Mouse (Mus musculus): ENCODE measurements at regions not wholly inside any gene's neighbourhood (a gene's known extent, or its start where the extent isn't known, plus 50 kb on each side); places are given as distances from the start of the nearest gene placed in this dataset.

DNA sequence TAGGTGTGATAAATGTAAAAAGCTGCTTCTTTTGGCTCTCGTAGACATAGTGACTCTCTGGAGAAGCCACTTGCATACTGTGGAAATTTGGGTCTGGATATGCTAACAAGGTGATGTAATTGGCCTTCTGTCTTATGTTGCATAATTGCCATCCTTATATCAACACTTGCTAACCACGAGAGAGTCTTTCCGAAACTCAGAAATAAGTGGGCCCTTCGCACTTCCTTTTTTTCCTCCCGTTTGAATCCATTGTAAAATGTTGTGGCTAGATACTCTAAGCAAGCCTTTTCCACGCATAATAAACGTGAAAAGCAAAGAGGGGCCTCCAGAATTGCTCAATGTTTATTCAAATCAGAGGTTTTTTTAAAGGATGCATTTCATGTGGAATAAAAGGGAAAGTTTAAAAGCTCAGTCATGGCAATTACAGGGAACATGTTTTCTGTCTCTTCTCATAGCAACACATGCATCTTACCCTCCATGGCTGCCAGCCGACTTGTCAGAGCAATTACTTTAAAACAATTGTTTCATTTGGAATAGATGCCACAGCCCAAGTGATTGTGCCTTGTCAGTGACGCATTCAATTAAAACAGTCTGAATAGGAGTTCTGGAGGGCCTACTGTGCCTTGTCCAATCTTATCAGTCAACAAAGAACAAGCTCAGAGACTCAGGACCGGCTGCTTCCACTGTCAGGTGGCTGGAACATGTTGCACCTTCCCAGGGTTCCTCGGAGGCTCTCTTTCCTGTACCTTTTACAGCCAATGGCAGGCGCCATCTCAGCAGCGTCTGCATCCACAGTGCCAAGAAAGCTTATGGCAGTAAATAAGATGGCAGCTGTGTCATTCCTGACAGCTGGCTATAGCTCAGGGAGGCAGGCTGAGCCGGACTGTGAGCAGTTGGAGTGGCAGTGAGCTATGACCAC is 680.7 kb downstream of the Stpg2 start:
- in situ Hi-C loops (cut with MboI; ENCODE audit: unreplicated experiment in 2 of 2), result no loop called here

GRCm38 (mm10) chr3:139887265-139887664 is 681.8 kb downstream of the Stpg2 start:
- in situ Hi-C loops (cut with MboI; ENCODE audit: unreplicated experiment in 2 of 2), result no loop called here

- in situ Hi-C loops (cut with MboI; ENCODE audit: unreplicated experiment in 2 of 2), result no loop called here
Measured at GRCm38 (mm10) chr3:139888537-139888936, 683.0 kb downstream of the Stpg2 start.

- in situ Hi-C loops (cut with MboI; ENCODE audit: unreplicated experiment in 2 of 2), result no loop called here
Measured at GRCm38 (mm10) chr3:139890186-139890585, 684.7 kb downstream of the Stpg2 start.

GRCm38 (mm10) chr3:139897894-139898293 is 692.4 kb downstream of the Stpg2 start:
- in situ Hi-C loops (cut with MboI; ENCODE audit: unreplicated experiment in 2 of 2), result no loop called here

GRCm38 (mm10) chr3:139899213-139899612 is 693.7 kb downstream of the Stpg2 start:
- in situ Hi-C loops (cut with MboI; ENCODE audit: unreplicated experiment in 2 of 2), result no loop called here

GRCm38 (mm10) chr3:139913639-139914330 is 708.3 kb downstream of the Stpg2 start:
- in situ Hi-C loops (cut with MboI; ENCODE audit: unreplicated experiment in 2 of 2), result loop anchor here in 1 of 2 experiments (25.0 kb wide), 1 partner anchor 626 kb away; no protein-coding TSS in a partner anchor

GRCm38 (mm10) chr3:139922267-139922666 is 716.8 kb downstream of the Stpg2 start:
- in situ Hi-C loops (cut with MboI; ENCODE audit: unreplicated experiment in 2 of 2), result loop anchor here in 1 of 2 experiments (25.0 kb wide), 1 partner anchor 635 kb away; no protein-coding TSS in a partner anchor

DNA sequence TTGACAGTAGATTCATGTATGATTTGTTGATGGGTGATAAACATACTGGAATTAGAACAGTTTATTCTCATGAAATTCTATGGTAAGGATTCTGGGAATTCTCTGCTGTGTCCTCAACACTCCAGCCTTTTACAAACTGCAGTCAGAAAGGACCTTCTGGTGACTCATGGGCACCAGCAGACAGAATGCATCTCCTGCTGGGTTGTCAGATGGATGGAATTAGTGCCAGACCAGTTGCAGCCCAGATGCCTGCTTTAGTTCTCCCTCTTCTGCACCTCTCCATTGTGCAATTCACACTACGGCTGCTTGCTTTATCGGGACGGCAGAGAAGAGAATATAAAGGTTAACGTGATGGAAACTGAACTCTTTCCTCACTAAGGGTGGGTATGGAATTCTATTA is 727.5 kb downstream of the Stpg2 start:
- in situ Hi-C loops (cut with MboI; ENCODE audit: unreplicated experiment in 2 of 2), result no loop called here

DNA sequence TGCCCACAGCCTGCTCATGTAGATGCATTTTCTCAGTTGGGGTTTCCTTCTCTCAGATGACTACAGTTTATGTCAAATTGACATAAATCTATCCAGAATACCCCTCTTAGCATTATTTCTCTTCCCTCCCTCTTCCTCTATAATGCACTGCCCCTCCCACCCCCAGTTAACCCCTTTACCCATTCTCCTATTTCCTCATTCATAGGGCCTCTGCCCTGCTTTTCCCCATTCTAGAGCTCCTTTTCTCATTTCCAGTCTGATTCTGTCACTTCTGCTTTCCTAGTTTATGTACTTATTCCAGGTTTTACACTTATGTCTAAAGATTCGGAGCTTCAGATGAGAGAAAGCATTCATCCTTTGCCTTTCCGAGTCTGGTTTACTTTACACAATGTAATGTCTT is 740.7 kb downstream of the Stpg2 start:
- in situ Hi-C loops (cut with MboI; ENCODE audit: unreplicated experiment in 2 of 2), result no loop called here

DNA sequence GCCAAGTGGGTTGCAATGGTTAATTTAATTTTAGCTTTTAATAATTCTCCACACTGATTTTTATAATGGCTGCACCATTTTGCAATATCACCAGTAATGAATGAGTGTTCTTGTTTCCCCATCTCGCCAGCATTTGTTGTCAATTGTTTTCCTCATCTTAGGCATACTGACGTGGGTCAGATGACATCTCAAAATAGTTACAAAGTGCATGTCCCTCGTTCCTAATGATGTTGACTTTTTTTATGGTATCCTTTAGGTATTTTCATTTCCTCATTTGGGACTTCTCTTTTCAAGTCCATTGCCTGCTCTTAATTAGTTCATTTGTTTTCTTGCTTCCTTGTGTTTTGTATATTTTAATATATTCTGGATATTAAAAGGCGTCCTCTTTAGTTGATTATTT is 741.8 kb downstream of the Stpg2 start:
- in situ Hi-C loops (cut with MboI; ENCODE audit: unreplicated experiment in 2 of 2), result no loop called here

GRCm38 (mm10) chr3:139949096-139949495 is 743.6 kb downstream of the Stpg2 start:
- in situ Hi-C loops (cut with MboI; ENCODE audit: unreplicated experiment in 2 of 2), result no loop called here

- in situ Hi-C loops (cut with MboI; ENCODE audit: unreplicated experiment in 2 of 2), result no loop called here
Measured at GRCm38 (mm10) chr3:139950016-139950705, 744.7 kb downstream of the Stpg2 start.

DNA sequence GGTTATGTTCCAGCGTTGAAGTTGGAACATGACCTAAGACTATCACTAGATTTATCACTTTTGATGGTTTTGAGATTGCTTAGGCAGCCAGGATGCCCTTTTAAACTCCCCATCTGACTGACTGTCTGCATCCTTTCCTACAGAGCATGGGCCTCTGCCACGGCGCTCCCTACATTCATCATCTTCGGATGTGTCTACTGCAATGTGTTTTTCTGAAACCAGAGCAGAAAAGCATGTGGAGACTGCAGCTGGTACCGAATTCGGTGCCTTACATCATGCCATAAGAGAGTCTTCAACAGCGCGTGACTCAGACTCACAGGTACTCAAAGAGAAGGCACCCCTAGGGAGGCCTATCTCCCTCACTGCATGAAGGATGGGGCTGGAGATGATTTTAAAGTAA is 746.0 kb downstream of the Stpg2 start:
- in situ Hi-C loops (cut with MboI; ENCODE audit: unreplicated experiment in 2 of 2), result no loop called here

DNA sequence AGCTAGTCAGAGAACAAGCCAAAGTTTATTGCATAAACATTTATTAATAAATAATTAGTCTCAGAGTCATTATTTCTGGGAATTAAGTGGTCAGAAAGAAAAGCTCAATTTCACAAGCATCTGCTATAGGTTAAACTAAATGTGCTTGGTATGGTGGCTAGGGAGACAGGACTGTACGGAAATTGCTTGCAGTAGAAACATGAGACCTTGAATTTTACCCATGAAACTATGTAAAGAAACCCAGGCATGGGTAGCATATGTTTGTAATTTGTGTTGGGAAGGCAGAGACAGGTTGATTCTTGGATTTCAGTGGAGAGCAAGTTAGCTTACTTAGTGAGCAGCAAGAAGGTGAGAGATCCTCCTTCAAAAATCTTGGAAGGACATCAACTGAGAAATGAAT is 772.7 kb downstream of the Stpg2 start:
- in situ Hi-C loops (cut with MboI; ENCODE audit: unreplicated experiment in 2 of 2), result no loop called here

DNA sequence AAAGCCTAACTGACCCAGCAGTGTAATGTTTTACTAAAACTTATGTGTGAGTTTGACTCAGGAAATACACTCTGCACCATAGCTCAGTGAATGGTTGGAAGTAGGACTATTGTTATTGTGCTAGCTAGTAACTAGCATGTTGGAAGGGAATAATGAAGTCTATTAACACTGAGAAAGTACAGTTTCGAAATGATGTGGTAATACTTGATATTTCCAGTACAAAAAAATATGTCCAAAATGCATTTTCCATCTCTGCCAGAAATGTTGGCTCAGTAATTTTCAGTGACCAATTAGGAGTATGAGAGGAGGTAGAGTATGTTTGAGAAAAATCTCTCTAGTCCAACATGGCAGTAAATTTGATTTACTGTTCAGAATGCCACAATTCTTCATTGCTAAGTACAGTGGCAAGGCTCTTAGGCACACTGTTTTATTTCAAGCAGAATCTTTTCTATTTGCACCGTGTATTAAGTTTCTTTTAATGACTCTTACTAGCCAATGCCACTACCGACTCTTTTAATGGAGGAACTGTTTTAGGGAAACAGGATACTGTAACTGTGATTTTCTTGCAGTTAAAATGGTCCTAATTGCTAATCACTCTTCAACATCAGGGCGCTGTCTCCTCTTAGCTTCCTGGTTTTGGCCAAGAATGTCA is 780.5 kb downstream of the Stpg2 start:
- in situ Hi-C loops (cut with MboI; ENCODE audit: unreplicated experiment in 2 of 2), result no loop called here

GRCm38 (mm10) chr3:139988938-139989337 is 783.4 kb downstream of the Stpg2 start:
- in situ Hi-C loops (cut with MboI; ENCODE audit: unreplicated experiment in 2 of 2), result no loop called here

DNA sequence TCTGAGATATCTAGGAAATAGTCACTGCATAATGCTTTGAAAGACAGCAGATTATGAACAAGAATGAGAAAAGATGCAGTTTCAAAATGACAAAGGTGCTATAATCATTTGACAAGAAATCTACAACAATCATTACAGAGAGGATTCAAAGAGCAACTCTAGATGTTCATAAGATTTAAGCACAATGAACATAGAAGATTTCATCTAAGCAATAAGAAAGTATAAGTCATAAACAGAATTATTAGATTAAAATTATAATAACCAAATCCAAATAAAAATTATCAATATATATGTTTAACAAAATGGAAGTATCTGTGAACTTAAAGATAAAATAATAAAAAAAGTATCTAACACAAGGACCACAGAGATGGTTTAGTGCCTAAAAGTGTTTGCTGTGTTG is 783.9 kb downstream of the Stpg2 start:
- in situ Hi-C loops (cut with MboI; ENCODE audit: unreplicated experiment in 2 of 2), result no loop called here

GRCm38 (mm10) chr3:140012522-140012921 is 807.0 kb downstream of the Stpg2 start:
- in situ Hi-C loops (cut with MboI; ENCODE audit: unreplicated experiment in 2 of 2), result no loop called here

GRCm38 (mm10) chr3:140034101-140034500 is 828.6 kb downstream of the Stpg2 start:
- in situ Hi-C loops (cut with MboI; ENCODE audit: unreplicated experiment in 2 of 2), result no loop called here

GRCm38 (mm10) chr3:140035142-140035541 is 829.6 kb downstream of the Stpg2 start:
- in situ Hi-C loops (cut with MboI; ENCODE audit: unreplicated experiment in 2 of 2), result no loop called here
